Mouse (Mus musculus) heart, embryonic 16.5 days (tissue): ENCODE measurements around the gene Lgi1. TPM values are rescaled to one million over a fixed set of nuclear protein-coding genes. Genes with fewer than 3 reads are reported as not detected.

Source experiments
- ATAC-seq: fragments of 200-750 bp; cut with Nextera tagmentation; replicated peaks from 2 replicates; pipeline ENCODE4 v1.8.0; 2017; ENCODE audit warnings: moderate number of reproducible peaks; ENCODE audit not compliant: insufficient read depth, low FRiP score; ENCODE audit errors: extremely low read depth
- H3K27ac ChIP-seq: fragments of 300-500 bp; sonication (generic); 2 replicates; pipeline ENCODE4 v1.5.1; 2014; ENCODE audit warnings: mild to moderate bottlenecking, low read length, control low read depth, moderate library complexity
- H3K27me3 ChIP-seq: fragments of 300-500 bp; sonication (generic); 2 replicates; pipeline ENCODE4 v1.6.1; 2014; ENCODE audit warnings: low read length, mixed read lengths; ENCODE audit not compliant: control insufficient read depth, insufficient read depth
- H3K36me3 ChIP-seq: fragments of 300-500 bp; sonication (generic); 2 replicates; pipeline ENCODE4 v1.6.1; 2014; ENCODE audit not compliant: control insufficient read depth, insufficient read depth
- H3K4me1 ChIP-seq: fragments of 300-500 bp; sonication (generic); 2 replicates; pipeline ENCODE4 v1.6.1; 2014; ENCODE audit warnings: low read length, mixed read lengths; ENCODE audit not compliant: control insufficient read depth, insufficient read depth
- H3K4me2 ChIP-seq: fragments of 300-500 bp; sonication (generic); 2 replicates; pipeline ENCODE4 v1.6.1; 2014; ENCODE audit warnings: low read depth, mild to moderate bottlenecking, control low read depth, low read length
- H3K4me3 ChIP-seq: fragments of 300-500 bp; sonication (generic); 2 replicates; pipeline ENCODE4 v1.5.1; 2014; ENCODE audit warnings: mild to moderate bottlenecking, control low read depth, low read length
- H3K9ac ChIP-seq: fragments of 300-500 bp; sonication (generic); 2 replicates; pipeline ENCODE4 v1.6.1; 2014; ENCODE audit warnings: low read length, control low read depth
- H3K9me3 ChIP-seq: fragments of 300-500 bp; sonication (generic); replicated peaks from 2 replicates; pipeline ENCODE4 v1.6.1; 2016; ENCODE audit warnings: low read length; ENCODE audit not compliant: control insufficient read depth
- WGBS: fragments of 180-500 bp; shearing (Covaris S2); extraction: QIAGEN DNeasy Blood & Tissue Kit; methylation state at CpG from one replicate; pipeline ENCODE4 v1.1.7; 2014; 5-methylcytosine and 5-hydroxymethylcytosine counted together
- polyA plus RNA-seq: library from polyadenylated mRNA; unstranded; fragments of >200 nt; fragmentation: Nextera tagmentation; extraction: Ambion mirVana; gene quantifications from 2 replicates; pipeline ENCODE4 v1.2.1, GENCODE M21; 2015

Lgi1 gene
- polyA plus RNA-seq, 1 experiment from 2014 or later = 0.25 TPM

DNA sequence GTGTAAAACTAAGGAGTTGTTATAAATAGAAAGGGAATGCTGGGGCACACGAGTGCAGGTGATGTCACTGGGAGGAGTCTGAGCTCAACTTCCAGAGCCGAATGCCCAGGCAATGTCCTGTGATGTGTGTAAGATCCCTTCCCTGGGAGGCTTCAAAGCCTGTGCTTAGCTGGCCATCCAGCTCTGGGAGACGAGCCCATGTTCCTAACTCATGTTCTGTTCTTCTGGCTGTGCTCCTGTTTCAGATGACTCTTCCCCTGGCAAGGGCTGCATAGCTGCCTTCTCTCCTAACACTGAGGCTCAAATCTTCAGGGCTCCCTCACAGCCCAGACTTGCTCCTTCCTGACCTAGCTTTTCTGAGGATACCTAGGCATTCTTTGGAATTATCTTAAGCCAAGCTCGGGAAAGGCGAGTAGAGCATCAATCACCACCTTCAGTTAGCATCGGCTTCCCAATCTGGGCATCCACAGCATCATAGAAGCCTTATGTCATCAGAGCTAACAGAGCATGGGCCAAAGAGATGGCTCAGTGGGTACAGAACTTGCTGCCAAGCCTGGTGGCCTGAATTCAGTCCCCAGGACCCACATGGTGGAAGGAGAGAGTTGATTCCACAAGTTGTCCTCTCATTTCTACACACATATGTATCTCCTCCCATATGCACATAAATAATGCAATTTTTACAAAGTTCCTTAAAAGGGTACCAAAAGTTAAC, 52.4 kb downstream of the Lgi1 start:
- H3K4me1 ChIP-seq = 0 out of 2 replicates have a peak, but pooled peaks cover 3% of the 10 kb centered on the region
- no peaks in the 10 kb centered on the region for H3K9me3 ChIP-seq
- no peak overlapping the region for H3K4me2 ChIP-seq
- no peaks in the 10 kb centered on the region for H3K27me3 ChIP-seq
- no peak overlapping the region for H3K27ac ChIP-seq
- WGBS = 63% methylated on average over 6 of the region's 6 CpGs
- no peak overlapping the region for H3K4me3 ChIP-seq
- H3K9ac ChIP-seq = no peak overlapping the region
- no peaks in the 10 kb centered on the region for H3K36me3 ChIP-seq
- ATAC-seq = no peak

DNA sequence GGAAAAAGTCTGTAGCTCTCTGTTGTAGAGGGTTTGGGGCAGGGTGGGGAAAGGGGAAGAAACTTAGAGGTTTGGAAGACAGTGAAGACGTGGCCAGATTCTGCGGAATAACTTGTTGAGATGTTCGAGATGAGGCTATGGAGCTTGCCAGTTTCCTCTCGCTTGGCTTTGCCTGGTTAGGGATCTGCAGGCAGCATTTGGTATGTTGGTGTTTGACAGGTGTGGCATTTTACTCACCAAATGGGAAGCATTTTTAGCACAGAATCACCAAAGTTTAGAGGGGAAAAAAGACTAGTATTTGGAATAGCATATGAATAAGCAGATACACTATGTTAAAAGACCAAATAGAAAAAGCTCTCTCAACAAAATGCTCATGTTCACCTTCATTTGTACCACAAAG, 54.0 kb downstream of the Lgi1 start:
- Histone ChIP-seq H3K27ac (no peak overlapping the region), H3K36me3 (no peaks in the 10 kb centered on the region), H3K4me3 (no peak overlapping the region), H3K9me3 (no peaks in the 10 kb centered on the region), H3K4me1 (0 out of 2 replicates have a peak, but pooled peaks cover 3% of the 10 kb centered on the region), H3K27me3 (no peaks in the 10 kb centered on the region), H3K9ac (no peak overlapping the region), H3K4me2 (no peak overlapping the region)
- ATAC-seq = no peak
- 91% methylated on average over 4 of the region's 4 CpGs for WGBS

- Histone ChIP-seq H3K9ac (no peak overlapping the region), H3K4me1 (0 out of 2 replicates have a peak, but pooled peaks cover 3% of the 10 kb centered on the region)
- WGBS = 73% methylated on average over 4 of the region's 4 CpGs
These were observed 54.8 kb downstream of the Lgi1 start for GRCm38 (mm10) chr19:38319168-38319567.

GRCm38 (mm10) chr19:38320651-38321188, 56.4 kb downstream of the Lgi1 start:
- no peak overlapping the region for H3K4me2 ChIP-seq
- no peak for ATAC-seq
- no peaks in the 10 kb centered on the region for H3K27me3 ChIP-seq
- WGBS = 48% methylated on average over 5 of the region's 5 CpGs
- H3K9ac ChIP-seq = no peak overlapping the region
- H3K4me1 ChIP-seq = 0 out of 2 replicates have a peak, but pooled peaks cover 3% of the 10 kb centered on the region
- H3K9me3 ChIP-seq = no peaks in the 10 kb centered on the region
- H3K4me3 ChIP-seq = no peak overlapping the region
- H3K27ac ChIP-seq = no peak overlapping the region
- H3K36me3 ChIP-seq = no peaks in the 10 kb centered on the region

More at GRCm38 (mm10) chr19:38319168-38319567, 54.8 kb downstream of the Lgi1 start:
- Histone ChIP-seq H3K4me2 (no peak overlapping the region), H3K36me3 (no peaks in the 10 kb centered on the region), H3K27me3 (no peaks in the 10 kb centered on the region), H3K9me3 (no peaks in the 10 kb centered on the region), H3K27ac (no peak overlapping the region), H3K4me3 (no peak overlapping the region)
- no peak for ATAC-seq

DNA sequence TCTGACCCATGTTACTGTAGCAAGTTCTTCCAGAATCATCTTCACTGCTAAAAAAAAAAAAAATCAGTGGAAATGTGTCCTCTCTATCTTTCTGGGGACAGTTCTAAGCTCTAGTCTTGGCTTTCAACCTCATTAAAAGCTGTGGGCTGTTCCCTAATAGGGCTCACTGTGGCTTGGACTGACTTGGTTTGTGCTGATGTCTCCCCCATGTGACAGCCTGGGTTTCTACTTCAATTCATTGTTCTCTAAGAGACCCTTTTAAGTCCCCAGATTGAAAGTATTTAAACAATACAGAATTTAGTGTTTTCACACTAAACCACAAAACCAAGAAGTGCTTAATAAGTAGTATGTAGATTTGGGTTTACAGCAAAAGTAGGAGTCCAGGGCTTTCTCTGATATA, 59.4 kb downstream of the Lgi1 start:
- Histone ChIP-seq H3K36me3 (no peaks in the 10 kb centered on the region), H3K4me1 (0 out of 2 replicates have a peak, but pooled peaks cover 3% of the 10 kb centered on the region), H3K9me3 (no peaks in the 10 kb centered on the region), H3K4me2 (no peak overlapping the region), H3K4me3 (no peak overlapping the region), H3K9ac (no peak overlapping the region), H3K27ac (no peak overlapping the region), H3K27me3 (no peaks in the 10 kb centered on the region)
- ATAC-seq = no peak

DNA sequence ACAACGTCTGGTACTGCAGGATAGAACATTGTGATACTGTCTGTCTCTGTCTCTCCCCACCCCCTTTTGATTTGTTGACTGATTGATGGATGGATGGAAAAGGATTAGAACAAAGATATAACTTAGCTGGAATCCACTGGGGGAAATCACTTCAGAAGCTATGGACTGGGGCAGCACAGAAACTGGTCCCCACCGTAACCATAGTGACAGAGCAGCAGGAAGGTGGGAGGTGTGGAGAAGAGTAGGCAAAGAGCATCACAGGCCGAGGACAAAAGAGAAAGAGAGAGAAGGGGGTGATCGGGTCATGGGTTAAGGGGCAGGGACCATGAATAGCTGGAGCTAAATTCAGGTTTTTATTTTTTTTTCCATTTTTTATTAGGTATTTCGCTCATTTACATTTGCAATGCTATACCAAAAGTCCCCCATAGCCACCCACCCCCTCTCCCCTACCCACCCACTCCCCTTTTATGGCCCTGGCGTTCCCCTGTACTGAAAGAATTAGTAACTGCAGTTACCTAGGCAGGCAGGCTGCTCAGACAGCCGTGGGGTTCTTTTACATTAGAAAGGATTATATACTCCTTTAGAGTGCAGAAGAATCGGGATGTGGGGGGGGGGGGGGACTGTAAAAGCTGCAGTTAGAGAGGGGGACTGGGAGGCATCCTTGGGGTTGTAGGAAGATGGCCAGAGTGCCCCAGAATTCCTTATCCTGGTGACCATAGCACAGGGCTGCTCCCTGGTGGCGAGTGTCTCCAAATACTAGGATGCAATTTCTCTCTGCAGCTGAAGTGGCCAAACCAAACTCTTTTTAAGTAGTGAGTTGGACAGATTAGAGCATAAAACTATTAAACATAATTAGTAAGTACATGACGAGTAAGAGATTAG, 60.1 kb downstream of the Lgi1 start:
- Histone ChIP-seq H3K4me1 (0 out of 2 replicates have a peak, but pooled peaks cover 3% of the 10 kb centered on the region), H3K36me3 (no peaks in the 10 kb centered on the region), H3K9me3 (no peaks in the 10 kb centered on the region), H3K4me3 (no peak overlapping the region), H3K27me3 (no peaks in the 10 kb centered on the region), H3K4me2 (no peak overlapping the region), H3K9ac (no peak overlapping the region), H3K27ac (no peak overlapping the region)
- WGBS = 48% methylated on average over 10 of the region's 10 CpGs
- no peak for ATAC-seq

DNA sequence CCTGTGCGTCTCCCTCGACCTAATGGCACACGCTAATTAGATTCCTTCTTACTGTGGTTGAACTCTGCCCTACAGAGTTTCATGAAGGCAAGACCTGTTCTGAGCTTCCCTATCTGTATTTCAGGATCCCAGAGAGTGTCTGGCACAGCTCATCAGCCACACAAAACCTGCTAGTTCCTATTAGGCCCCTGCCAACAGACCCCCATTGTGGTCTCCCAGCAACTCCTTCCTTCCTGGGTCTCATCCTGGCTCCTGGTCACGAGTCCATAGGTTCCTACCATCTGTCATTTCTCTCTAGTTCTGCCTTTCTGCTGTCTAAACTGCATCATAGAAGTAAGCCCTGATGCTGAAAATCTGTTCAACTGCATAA, 60.7 kb downstream of the Lgi1 start:
- H3K36me3 ChIP-seq = no peaks in the 10 kb centered on the region
- 0 out of 2 replicates have a peak, but pooled peaks cover 3% of the 10 kb centered on the region for H3K4me1 ChIP-seq
- no peaks in the 10 kb centered on the region for H3K27me3 ChIP-seq
- WGBS = 50% methylated on average over 4 of the region's 4 CpGs
- H3K9ac ChIP-seq = no peak overlapping the region
- H3K4me3 ChIP-seq = no peak overlapping the region
- no peak overlapping the region for H3K27ac ChIP-seq
- no peaks in the 10 kb centered on the region for H3K9me3 ChIP-seq
- no peak overlapping the region for H3K4me2 ChIP-seq
- ATAC-seq = no peak

DNA sequence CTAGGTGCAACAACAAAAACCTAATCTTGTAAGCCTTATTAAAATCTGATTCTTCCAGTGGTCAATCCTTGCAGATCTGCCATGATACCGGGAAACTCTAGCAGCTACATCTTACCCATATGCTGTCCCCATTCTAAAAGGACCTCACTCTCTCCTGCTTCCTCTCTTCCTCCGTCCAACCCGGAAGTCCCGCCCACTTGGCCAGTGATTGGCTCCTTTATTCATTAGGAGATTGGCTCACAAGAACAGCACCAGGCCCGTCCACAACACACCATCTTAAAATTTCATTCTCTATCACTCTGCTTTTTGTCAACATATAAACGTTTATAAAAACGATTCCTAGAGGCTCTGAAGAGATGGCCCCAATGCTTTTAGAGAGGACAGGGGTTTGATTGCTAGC, 61.5 kb downstream of the Lgi1 start:
- Histone ChIP-seq H3K9ac (no peak overlapping the region), H3K9me3 (no peaks in the 10 kb centered on the region), H3K4me3 (no peak overlapping the region), H3K27me3 (no peaks in the 10 kb centered on the region), H3K36me3 (no peaks in the 10 kb centered on the region), H3K4me2 (no peak overlapping the region), H3K27ac (no peak overlapping the region), H3K4me1 (no peaks in the 10 kb centered on the region)
- no peak for ATAC-seq
- WGBS = 76% methylated on average over 7 of the region's 7 CpGs

- Histone ChIP-seq H3K4me2 (no peak overlapping the region), H3K27me3 (no peaks in the 10 kb centered on the region), H3K4me3 (no peak overlapping the region), H3K9ac (no peak overlapping the region), H3K36me3 (no peaks in the 10 kb centered on the region), H3K9me3 (no peaks in the 10 kb centered on the region), H3K4me1 (0 out of 2 replicates have a peak, but pooled peaks cover 2% of the 10 kb centered on the region), H3K27ac (no peak overlapping the region)
- no peak for ATAC-seq
- WGBS = 58% methylated on average over 4 of the region's 4 CpGs
These were observed 62.7 kb downstream of the Lgi1 start for GRCm38 (mm10) chr19:38327002-38327401.
